Mouse (Mus musculus) erythroblast, embryonic 14.5 days (primary cell): ENCODE measurements around the gene Gbx2.

Experiments
- GATA1 ChIP-seq: IDR thresholded peaks from 2 replicates; pipeline ENCODE4 v1.6.1; 2012; ENCODE audit warnings: low read length, inconsistent platforms, mixed read lengths
- TAL1 ChIP-seq: IDR thresholded peaks from 3 replicates; pipeline ENCODE4 v1.6.1; 2012; ENCODE audit warnings: low read length, inconsistent platforms, mixed read lengths

DNA sequence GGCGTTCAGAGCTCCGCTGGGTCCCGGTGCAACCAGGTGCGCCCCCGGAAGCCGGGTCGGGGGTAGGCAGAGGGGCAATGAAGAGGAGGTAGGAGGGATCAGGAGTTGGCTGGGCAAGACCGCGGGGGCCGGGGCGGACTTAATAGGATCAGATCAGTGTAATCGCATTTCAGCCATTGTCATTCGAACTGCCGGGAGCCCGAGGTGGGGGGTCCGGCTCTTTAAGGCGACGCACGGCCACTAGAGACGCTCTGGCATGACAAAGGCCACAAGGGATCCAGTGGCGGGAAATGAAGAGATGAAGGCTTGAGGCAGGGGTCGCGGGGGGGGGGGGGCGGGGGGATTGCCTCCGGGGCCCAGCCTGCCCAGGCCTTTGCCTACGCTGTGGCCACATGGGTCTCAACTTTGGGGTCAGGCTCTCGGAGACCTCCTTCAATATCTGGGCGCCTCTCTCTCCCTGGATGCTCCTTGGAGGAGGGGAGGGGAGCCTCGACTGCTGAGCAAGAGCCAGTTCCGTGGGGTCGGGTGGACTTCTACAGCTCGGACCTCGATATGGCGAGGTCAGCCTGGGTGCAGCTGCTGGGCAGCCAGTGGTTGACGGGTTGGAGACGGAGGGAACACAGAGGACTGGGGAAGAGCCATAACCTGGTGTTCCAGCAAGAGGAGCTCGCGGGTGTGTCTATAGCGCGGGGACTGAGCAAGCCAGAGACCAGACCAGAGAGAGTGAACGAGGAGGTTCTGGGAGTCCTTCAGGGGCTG, 7.9 kb downstream of the Gbx2 start:
- no peak for TF ChIP-seq TAL1
- TF ChIP-seq GATA1: no peak
